Mouse (Mus musculus) liver, embryonic 11.5 days (tissue): ENCODE results near the gene Aff4. TPM values are rescaled to one million over a fixed set of nuclear protein-coding genes. Genes with fewer than 3 reads are reported as not detected.
A peak's percentile ranks its signal among the peaks of the same experiment; 100 is the strongest.
"Not testable (repeated sequence)": the region's sequence is repeated elsewhere in the genome, so short reads cannot be mapped to it uniquely, and the experiment has no call there.

Experiments
- ATAC-seq: fragments of 200-750 bp; cut with Nextera tagmentation; replicated peaks from 2 replicates; pipeline ENCODE4 v1.8.0; 2017; ENCODE audit warnings: moderate number of reproducible peaks, mild to moderate bottlenecking, moderate TSS enrichment, moderate library complexity; ENCODE audit not compliant: low FRiP score
- DNase-seq: peaks from one replicate; pipeline ENCODE4 v3.0.0-alpha.2; 2017; ENCODE audit warnings: low spot score
- H3K27ac ChIP-seq: fragments of 300-500 bp; sonication (generic); 2 replicates; pipeline ENCODE4 v1.5.1; 2014; ENCODE audit warnings: mild to moderate bottlenecking, low read depth, low read length, control low read depth
- H3K27me3 ChIP-seq: fragments of 300-500 bp; sonication (generic); replicated peaks from 2 replicates; pipeline ENCODE4 v1.6.1; 2014; ENCODE audit warnings: low read length, mixed read lengths; ENCODE audit not compliant: control insufficient read depth, insufficient read depth
- H3K36me3 ChIP-seq: fragments of 300-500 bp; sonication (generic); 2 replicates; pipeline ENCODE4 v1.6.1; 2014; ENCODE audit warnings: mild to moderate bottlenecking, low read length, moderate library complexity, mixed read lengths; ENCODE audit not compliant: control insufficient read depth, insufficient read depth
- H3K4me1 ChIP-seq: fragments of 300-500 bp; sonication (generic); replicated peaks from 2 replicates; pipeline ENCODE4 v1.6.1; 2014; ENCODE audit warnings: low read length, mixed read lengths; ENCODE audit not compliant: control insufficient read depth, insufficient read depth
- H3K4me2 ChIP-seq: fragments of 300-500 bp; sonication (generic); 2 replicates; pipeline ENCODE4 v1.6.1; 2014; ENCODE audit warnings: mild to moderate bottlenecking, control low read depth, moderate library complexity
- H3K4me3 ChIP-seq: fragments of 300-500 bp; sonication (generic); 2 replicates; pipeline ENCODE4 v1.5.1; 2014; ENCODE audit warnings: low read depth, low read length, control low read depth
- H3K9ac ChIP-seq: fragments of 300-500 bp; sonication (generic); 2 replicates; pipeline ENCODE4 v1.6.1; 2014; ENCODE audit warnings: low read depth, low read length, control low read depth
- H3K9me3 ChIP-seq: fragments of 300-500 bp; sonication (generic); 2 replicates; pipeline ENCODE4 v1.6.1; 2016; ENCODE audit warnings: low read length, inconsistent platforms, mixed read lengths; ENCODE audit not compliant: control insufficient read depth
- WGBS: fragments of 180-500 bp; shearing (Covaris S2); extraction: QIAGEN DNeasy Blood & Tissue Kit; methylation state at CpG from one replicate; pipeline ENCODE4 v1.1.7; 2014; 5-methylcytosine and 5-hydroxymethylcytosine counted together
- polyA plus RNA-seq: library from polyadenylated mRNA; unstranded; fragments of >200 nt; fragmentation: Nextera tagmentation; extraction: Ambion mirVana; gene quantifications from 2 replicates; pipeline ENCODE4 v1.2.1, GENCODE M21; 2014

The Aff4 gene
- polyA plus RNA-seq, 1 experiment from 2014 or later: 16.5 TPM

- Histone ChIP-seq H3K4me1 (no peaks in the 10 kb centered on the region), H3K27me3 (no peaks in the 10 kb centered on the region), H3K27ac (no peak overlapping the region), H3K36me3 (peaks cover 43% of the 10 kb centered on the region), H3K4me2 (no peak overlapping the region), H3K9me3 (no peaks in the 10 kb centered on the region), H3K4me3 (no peak overlapping the region), H3K9ac (no peak overlapping the region)
- DNase-seq: peak; percentile 20
- no peak for ATAC-seq
These were observed 61.1 kb downstream of the Aff4 start for GRCm38 (mm10) chr11:53411738-53412137.

- no peaks in the 10 kb centered on the region for H3K4me1 ChIP-seq
- H3K9ac ChIP-seq: no peak overlapping the region
- no peak overlapping the region for H3K4me3 ChIP-seq
- no peak for DNase-seq
- 85% methylated on average over 4 of the region's 4 CpGs for WGBS
- no peaks in the 10 kb centered on the region for H3K27me3 ChIP-seq
- H3K27ac ChIP-seq: no peak overlapping the region
- no peak for ATAC-seq
- peaks cover 44% of the 10 kb centered on the region for H3K36me3 ChIP-seq
- H3K9me3 ChIP-seq: no peaks in the 10 kb centered on the region
- H3K4me2 ChIP-seq: no peak overlapping the region
These were observed 63.2 kb downstream of the Aff4 start for GRCm38 (mm10) chr11:53413871-53414270.

DNA sequence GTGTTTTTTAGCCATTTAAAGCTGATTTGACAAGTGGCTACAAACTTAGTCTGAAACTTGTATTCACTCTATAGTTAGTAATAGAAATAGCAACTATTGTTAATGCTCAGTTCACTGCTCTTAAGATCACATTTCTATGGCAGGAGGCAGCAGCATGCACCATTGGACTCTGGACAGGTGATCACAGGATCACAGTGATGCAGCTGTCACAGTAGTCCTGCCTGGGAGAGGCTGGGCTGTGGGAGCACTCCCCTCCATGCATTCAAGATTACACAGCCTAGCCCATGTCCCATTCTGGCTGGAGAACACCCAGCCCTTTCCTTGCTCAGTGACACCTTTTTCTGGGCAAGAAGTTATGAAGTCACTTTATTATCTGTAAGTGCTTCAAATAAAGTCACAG, 67.4 kb downstream of the Aff4 start:
- peaks cover 26% of the 10 kb centered on the region for H3K36me3 ChIP-seq
- H3K9ac ChIP-seq: no peak overlapping the region

DNA sequence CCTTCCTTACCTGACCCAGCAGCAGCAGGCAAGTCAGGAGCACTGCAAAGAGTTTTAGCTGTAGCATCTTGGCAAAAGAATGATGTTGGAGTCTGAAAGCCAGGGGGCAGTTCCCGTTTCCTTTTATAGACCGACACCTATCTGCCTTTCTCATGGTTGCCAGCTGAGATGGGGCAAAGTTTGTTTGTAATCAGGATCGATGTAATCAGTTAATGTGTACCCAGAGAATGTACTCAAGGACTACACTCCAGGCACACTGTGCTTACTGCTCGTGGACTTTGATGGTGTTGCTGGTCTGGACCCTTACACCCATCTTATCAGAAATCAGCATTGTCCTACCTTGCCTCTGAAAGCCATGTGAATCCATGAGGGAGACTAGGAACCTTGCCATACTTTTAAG, 72.4 kb downstream of the Aff4 start, which contains the start of gene Leap2:
Gene Leap2 (minus strand): TSS at position 135 of the 400 bp plus-strand sequence.
- Histone ChIP-seq H3K9me3 (no peaks in the 10 kb centered on the region), H3K27me3 (no peaks in the 10 kb centered on the region), H3K4me1 (no peaks in the 10 kb centered on the region), H3K36me3 (peaks cover under 1% of the 10 kb centered on the region; the same call in 1 of the 2 replicates), H3K9ac (no peak within 1 kb of the TSS), H3K27ac (peak within 1 kb of the TSS; percentile 58), H3K4me3 (no peak within 1 kb of the TSS), H3K4me2 (peak within 1 kb of the TSS; percentile 38)
- DNase-seq (no peak), ATAC-seq (peak; percentile 60; the same call in 1 of the 2 replicates)
- 68% methylated on average over 4 of the region's 4 CpGs for WGBS

More for the DNA sequence above, 67.4 kb downstream of the Aff4 start:
- DNase-seq (no peak), ATAC-seq (no peak)
- Histone ChIP-seq H3K27me3 (no peaks in the 10 kb centered on the region), H3K27ac (no peak overlapping the region), H3K4me1 (no peaks in the 10 kb centered on the region), H3K9me3 (no peaks in the 10 kb centered on the region), H3K4me3 (no peak overlapping the region), H3K4me2 (no peak overlapping the region)

DNA sequence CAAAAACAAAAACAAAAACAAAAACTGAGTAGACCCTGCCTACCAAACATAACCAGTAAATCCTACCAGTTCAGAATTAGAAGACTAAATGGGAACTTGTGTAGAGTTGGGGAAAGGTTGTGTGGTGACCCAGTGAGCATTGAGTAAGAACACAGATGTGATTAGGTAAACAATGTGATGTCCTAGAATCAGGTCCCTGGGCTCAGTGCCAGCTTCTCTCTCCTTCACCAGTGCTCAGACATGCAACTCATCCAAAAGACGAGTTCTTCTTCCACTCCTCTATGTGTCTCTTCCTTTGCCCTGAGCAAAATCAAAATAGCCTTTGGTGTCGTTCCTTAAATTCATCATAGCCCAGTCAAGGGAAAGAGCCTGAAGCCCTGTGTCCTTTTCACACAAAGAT, 74.2 kb downstream of the Aff4 start:
- no peaks in the 10 kb centered on the region for H3K9me3 ChIP-seq
- H3K9ac ChIP-seq: no peak overlapping the region
- no peaks in the 10 kb centered on the region for H3K27me3 ChIP-seq
- H3K4me1 ChIP-seq: peaks cover 5% of the 10 kb centered on the region; the same call in 1 of the 2 replicates
- DNase-seq (no peak), ATAC-seq (no peak)
- H3K4me3 ChIP-seq: no peak overlapping the region
- H3K4me2 ChIP-seq: no peak overlapping the region
- H3K36me3 ChIP-seq: peaks cover 8% of the 10 kb centered on the region; the same call in 1 of the 2 replicates
- H3K27ac ChIP-seq: no peak overlapping the region
- WGBS: 80% methylated on average over 2 of the region's 2 CpGs

DNA sequence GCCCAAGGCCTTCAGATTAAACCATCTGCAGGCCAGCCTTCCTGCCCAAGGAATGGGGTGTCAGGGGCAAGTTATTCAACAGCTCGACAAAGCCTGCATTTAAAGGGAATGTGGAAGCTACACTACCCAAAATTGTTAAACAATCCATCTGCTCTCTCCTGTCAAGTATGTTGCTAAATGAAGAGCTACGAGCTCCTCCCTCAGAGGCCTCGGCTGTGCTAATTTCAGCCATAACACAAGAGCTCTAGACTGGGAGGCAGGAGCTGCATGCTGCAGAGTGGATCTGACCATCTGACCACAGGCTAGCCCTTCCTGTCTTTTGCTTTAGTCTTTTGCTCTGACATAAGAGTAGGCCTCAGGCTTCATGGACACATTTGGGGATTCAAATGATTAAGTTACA, 74.6 kb downstream of the Aff4 start:
- Histone ChIP-seq H3K36me3 (peaks cover 8% of the 10 kb centered on the region; the same call in 1 of the 2 replicates), H3K4me1 (peaks cover 5% of the 10 kb centered on the region; the same call in 1 of the 2 replicates), H3K9me3 (no peaks in the 10 kb centered on the region), H3K9ac (no peak overlapping the region), H3K4me3 (no peak overlapping the region), H3K27me3 (no peaks in the 10 kb centered on the region), H3K4me2 (no peak overlapping the region), H3K27ac (no peak overlapping the region)
- 68% methylated on average over 3 of the region's 3 CpGs for WGBS
- ATAC-seq (no peak), DNase-seq (no peak)

GRCm38 (mm10) chr11:53425711-53426255, 75.2 kb downstream of the Aff4 start:
- Histone ChIP-seq H3K27ac (no peak overlapping the region), H3K9me3 (no peaks in the 10 kb centered on the region), H3K27me3 (no peaks in the 10 kb centered on the region), H3K4me1 (peaks cover 5% of the 10 kb centered on the region; the same call in 1 of the 2 replicates), H3K36me3 (peaks cover 8% of the 10 kb centered on the region; the same call in 1 of the 2 replicates), H3K4me3 (no peak overlapping the region), H3K9ac (no peak overlapping the region), H3K4me2 (no peak overlapping the region)
- WGBS: 78% methylated on average over 6 of the region's 6 CpGs
- ATAC-seq (no peak), DNase-seq (no peak)

GRCm38 (mm10) chr11:53426914-53427313, 76.3 kb downstream of the Aff4 start:
- not testable (repeated sequence) for H3K4me3 ChIP-seq, ATAC-seq, H3K9me3 ChIP-seq, H3K9ac ChIP-seq, H3K27ac ChIP-seq, DNase-seq, H3K36me3 ChIP-seq, H3K27me3 ChIP-seq, H3K4me2 ChIP-seq
- 83% methylated on average over 3 of the region's 3 CpGs for WGBS
- H3K4me1 ChIP-seq: peaks cover 11% of the 10 kb centered on the region

DNA sequence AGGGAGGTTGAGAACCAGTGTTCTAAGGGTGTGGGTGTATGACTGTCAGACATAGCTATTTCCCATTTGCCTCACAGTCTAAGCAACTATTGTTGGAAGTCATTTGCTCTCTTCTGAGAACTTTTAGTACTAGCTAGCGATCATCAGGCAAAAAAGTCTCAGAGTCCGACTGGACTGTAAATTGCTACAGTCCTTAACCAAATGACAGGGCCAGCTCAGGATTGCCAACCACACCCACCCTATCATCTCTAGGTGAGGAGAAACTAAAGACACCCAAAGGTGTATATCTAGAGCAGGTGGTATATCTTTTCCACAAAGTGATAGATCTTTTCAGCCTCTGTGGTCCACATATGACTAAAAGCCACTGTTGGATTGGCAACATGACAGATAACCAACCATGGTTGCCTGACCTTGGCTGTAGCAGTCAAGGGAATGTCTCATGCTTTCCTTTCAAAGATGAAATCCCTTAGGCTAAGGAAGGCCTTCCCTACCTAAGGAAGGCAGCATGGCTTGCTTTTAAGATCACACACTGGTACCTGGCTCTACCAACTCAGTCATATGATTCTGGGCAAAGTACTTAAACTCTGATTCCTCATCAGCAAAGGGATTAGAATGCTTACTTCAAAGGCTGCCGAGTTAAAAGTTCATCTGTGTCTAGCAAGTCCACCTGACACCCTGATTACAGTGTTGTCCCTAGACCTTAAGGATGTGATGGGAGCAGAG, 77.5 kb downstream of the Aff4 start:
- DNase-seq: no peak
- H3K27me3 ChIP-seq: no peaks in the 10 kb centered on the region
- 89% methylated on average over 3 of the region's 3 CpGs for WGBS
- H3K9me3 ChIP-seq: no peaks in the 10 kb centered on the region
- H3K4me3 ChIP-seq: no peak overlapping the region
- H3K36me3 ChIP-seq: peaks cover 8% of the 10 kb centered on the region; the same call in 1 of the 2 replicates
- no peak overlapping the region for H3K4me2 ChIP-seq
- no peak overlapping the region for H3K27ac ChIP-seq
- H3K9ac ChIP-seq: no peak overlapping the region
- peaks cover 24% of the 10 kb centered on the region for H3K4me1 ChIP-seq
- ATAC-seq: no peak
